Mouse (Mus musculus): Measurements from ENCODE around the gene Emilin1.

DNA sequence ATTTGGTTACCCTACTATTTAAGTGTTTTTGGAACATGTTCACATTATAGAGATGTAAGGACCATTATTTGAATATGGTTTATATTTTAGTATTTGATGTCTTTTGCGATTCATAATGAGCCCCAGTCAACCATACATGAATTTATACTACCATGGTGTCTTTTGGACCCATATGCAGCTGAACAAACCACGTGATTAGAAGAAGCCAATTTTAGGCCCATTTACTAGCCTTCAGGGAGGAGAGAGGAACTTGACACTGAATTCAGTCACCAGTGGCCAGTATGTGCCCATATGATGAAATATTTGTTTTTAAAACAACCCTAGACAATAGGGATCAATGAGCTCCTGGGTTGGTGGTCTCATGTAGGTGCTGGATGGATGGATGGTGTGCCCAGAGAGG, 47.6 kb downstream of the Emilin1 start:
- TF ChIP-seq CTCF (IDR thresholded peaks at IDR 0.05; ENCODE audit: low read depth) = no peak
- no peak for TF ChIP-seq EP300 (IDR thresholded peaks at IDR 0.05; ENCODE audit: low read depth)

All from liver, embryonic 14.5 days (tissue).